Mouse (Mus musculus) ES-Bruce4 (cell line): ENCODE measurements around the gene Tubg2. TPM values are rescaled to one million over a fixed set of nuclear protein-coding genes. Genes with fewer than 3 reads are reported as not detected.

Source experiments
- H3K27ac ChIP-seq: 2 replicates; pipeline ENCODE4 v1.5.1; 2012; ENCODE audit warnings: low read length, inconsistent platforms; ENCODE audit not compliant: insufficient read depth
- H3K27me3 ChIP-seq: 2 replicates; pipeline ENCODE4 v1.6.1; 2012; ENCODE audit warnings: mild to moderate bottlenecking, low read length, inconsistent platforms; ENCODE audit not compliant: control insufficient read depth, poor library complexity, insufficient read depth, severe bottlenecking
- H3K36me3 ChIP-seq: 2 replicates; pipeline ENCODE4 v1.6.1; 2012; ENCODE audit warnings: inconsistent platforms, mild to moderate bottlenecking, low read length, moderate library complexity; ENCODE audit not compliant: control insufficient read depth, poor library complexity, insufficient read depth, severe bottlenecking
- H3K4me1 ChIP-seq: one replicate; pipeline ENCODE4 v1.8.1; 2011; ENCODE audit warnings: low read length; ENCODE audit not compliant: control insufficient read depth, insufficient read depth
- H3K4me3 ChIP-seq: 2 replicates; pipeline ENCODE4 v1.5.1; 2011; ENCODE audit warnings: low read depth, mild to moderate bottlenecking, low read length
- H3K9ac ChIP-seq: 2 replicates; pipeline ENCODE4 v1.6.1; 2012; ENCODE audit warnings: low read depth, mild to moderate bottlenecking, inconsistent platforms; ENCODE audit not compliant: poor library complexity, severe bottlenecking
- H3K9me3 ChIP-seq: replicated peaks from 2 replicates; pipeline ENCODE4 v1.6.1; 2012; ENCODE audit warnings: mild to moderate bottlenecking, low read length, inconsistent platforms; ENCODE audit not compliant: control insufficient read depth, poor library complexity, insufficient read depth, severe bottlenecking
- CTCF ChIP-seq: IDR thresholded peaks from one replicate; pipeline ENCODE4 v1.8.1; 2011; ENCODE audit warnings: low read depth, low read length
- EP300 ChIP-seq: IDR thresholded peaks from 2 replicates; pipeline ENCODE4 v1.6.1; 2011; ENCODE audit warnings: low read depth, low read length; ENCODE audit not compliant: insufficient read depth
- POLR2A ChIP-seq: IDR thresholded peaks from one replicate; pipeline ENCODE4 v1.8.1; 2011; ENCODE audit warnings: low read length; ENCODE audit not compliant: insufficient read depth
- polyA plus RNA-seq: library from polyadenylated mRNA; stranded (reverse); fragments of >200 nt; gene quantifications from 2 replicates; pipeline ENCODE4 v1.2.4, GENCODE M21; 2011; ENCODE audit warnings: low read depth; ENCODE audit not compliant: missing spikeins, insufficient read depth, insufficient read length

Gene Tubg2
- polyA plus RNA-seq, 1 experiment: 1.9 TPM

GRCm38 (mm10) chr11:101189495-101190180 is 33.9 kb downstream of the Tubg2 start:
- Histone ChIP-seq H3K9ac (0 out of 2 replicates have a peak overlapping the region, but pooled peaks have one; percentile 22), H3K4me1 (peaks cover 6% of the 10 kb centered on the region), H3K27me3 (no peaks in the 10 kb centered on the region), H3K36me3 (no peaks in the 10 kb centered on the region), H3K27ac (no peak overlapping the region), H3K4me3 (no peak overlapping the region), H3K9me3 (no peaks in the 10 kb centered on the region)
- TF ChIP-seq EP300 (no peak), CTCF (no peak), POLR2A (no peak)

- no peak overlapping the region for H3K9ac ChIP-seq
- H3K9me3 ChIP-seq: no peaks in the 10 kb centered on the region
- no peak overlapping the region for H3K27ac ChIP-seq
- peaks cover 6% of the 10 kb centered on the region for H3K4me1 ChIP-seq
- H3K36me3 ChIP-seq: no peaks in the 10 kb centered on the region
- H3K4me3 ChIP-seq: no peak overlapping the region
- TF ChIP-seq POLR2A: no peak
- no peak for TF ChIP-seq CTCF
- TF ChIP-seq EP300: no peak
- no peaks in the 10 kb centered on the region for H3K27me3 ChIP-seq
Observed at GRCm38 (mm10) chr11:101190181-101190912, 34.6 kb downstream of the Tubg2 start.

GRCm38 (mm10) chr11:101190913-101191907 is 35.5 kb downstream of the Tubg2 start:
- Histone ChIP-seq H3K27ac (no peak overlapping the region), H3K9ac (no peak overlapping the region), H3K9me3 (no peaks in the 10 kb centered on the region), H3K27me3 (no peaks in the 10 kb centered on the region), H3K4me1 (peaks cover 6% of the 10 kb centered on the region), H3K36me3 (no peaks in the 10 kb centered on the region), H3K4me3 (no peak overlapping the region)
- TF ChIP-seq CTCF (no peak), EP300 (no peak), POLR2A (no peak)

- H3K36me3 ChIP-seq: peaks cover 2% of the 10 kb centered on the region; the same call in 1 of the 2 replicates
- no peak for TF ChIP-seq CTCF
- peaks cover 6% of the 10 kb centered on the region for H3K4me1 ChIP-seq
- H3K9me3 ChIP-seq: no peaks in the 10 kb centered on the region
- H3K27ac ChIP-seq: no peak overlapping the region
- no peak overlapping the region for H3K4me3 ChIP-seq
- no peaks in the 10 kb centered on the region for H3K27me3 ChIP-seq
- no peak overlapping the region for H3K9ac ChIP-seq
Observed at GRCm38 (mm10) chr11:101191919-101192470, 36.3 kb downstream of the Tubg2 start.

GRCm38 (mm10) chr11:101192646-101193045 is 36.9 kb downstream of the Tubg2 start:
- Histone ChIP-seq H3K9ac (no peak overlapping the region), H3K27ac (no peak overlapping the region)
- TF ChIP-seq POLR2A (no peak), CTCF (no peak), EP300 (no peak)

More at GRCm38 (mm10) chr11:101192646-101193045, 36.9 kb downstream of the Tubg2 start:
- peaks cover 6% of the 10 kb centered on the region for H3K4me1 ChIP-seq
- H3K9me3 ChIP-seq: no peaks in the 10 kb centered on the region
- H3K27me3 ChIP-seq: no peaks in the 10 kb centered on the region
- peaks cover 4% of the 10 kb centered on the region; the same call in 1 of the 2 replicates for H3K36me3 ChIP-seq
- no peak overlapping the region for H3K4me3 ChIP-seq
